Mouse (Mus musculus) midbrain, embryonic 15.5 days (tissue): Measurements from ENCODE around the gene Stk16. TPM values are rescaled to one million over a fixed set of nuclear protein-coding genes. Genes with fewer than 3 reads are reported as not detected.
A peak's percentile ranks its signal among the peaks of the same experiment; 100 is the strongest.

Experiments
- ATAC-seq: fragments of 200-750 bp; cut with Nextera tagmentation; replicated peaks from 2 replicates; pipeline ENCODE4 v1.8.0; 2017; ENCODE audit warnings: moderate TSS enrichment
- H3K27ac ChIP-seq: fragments of 300-500 bp; sonication (generic); 2 replicates; pipeline ENCODE4 v1.5.1; 2015; ENCODE audit warnings: mild to moderate bottlenecking, inconsistent platforms
- H3K27me3 ChIP-seq: fragments of 300-500 bp; sonication (generic); replicated peaks from 2 replicates; pipeline ENCODE4 v1.6.1; 2015; ENCODE audit warnings: inconsistent platforms
- H3K36me3 ChIP-seq: fragments of 300-500 bp; sonication (generic); replicated peaks from 2 replicates; pipeline ENCODE4 v1.6.1; 2015; ENCODE audit warnings: inconsistent platforms
- H3K4me1 ChIP-seq: fragments of 300-500 bp; sonication (generic); 2 replicates; pipeline ENCODE4 v1.6.1; 2015; ENCODE audit warnings: inconsistent platforms
- H3K4me2 ChIP-seq: fragments of 300-500 bp; sonication (generic); 2 replicates; pipeline ENCODE4 v1.6.1; 2015; ENCODE audit warnings: inconsistent platforms, mild to moderate bottlenecking, moderate library complexity
- H3K4me3 ChIP-seq: fragments of 300-500 bp; sonication (generic); 2 replicates; pipeline ENCODE4 v1.5.1; 2015; ENCODE audit warnings: mild to moderate bottlenecking, inconsistent platforms
- H3K9ac ChIP-seq: fragments of 300-500 bp; sonication (generic); 2 replicates; pipeline ENCODE4 v1.6.1; 2015; ENCODE audit warnings: mild to moderate bottlenecking, inconsistent platforms
- H3K9me3 ChIP-seq: fragments of 300-500 bp; sonication (generic); 2 replicates; pipeline ENCODE4 v1.6.1; 2016; ENCODE audit warnings: inconsistent platforms
- WGBS: fragments of 180-500 bp; shearing (Covaris S2); methylation state at CpG from one replicate; pipeline ENCODE4 v1.1.7; 2015; ENCODE audit warnings: mixed read lengths; 5-methylcytosine and 5-hydroxymethylcytosine counted together
- polyA plus RNA-seq: library from polyadenylated mRNA; unstranded; fragments of >200 nt; fragmentation: Nextera tagmentation; extraction: Ambion mirVana; gene quantifications from 2 replicates; pipeline ENCODE4 v1.2.1, GENCODE M21; 2015

Stk16 gene
- 156 and 169 TPM in 2 replicates for polyA plus RNA-seq

GRCm38 (mm10) chr1:75210136-75211087, at the start of gene Stk16, which contains the start of gene Glb1l:
Gene Stk16 (plus strand): TSS chr1:75210838.
Gene Glb1l (minus strand): TSS chr1:75210813.
- Histone ChIP-seq H3K36me3 (peaks cover 16% of the 10 kb centered on the region; the same call in 1 of the 2 replicates), H3K27ac (peak within 1 kb of the TSS; percentile 60; the same call in 1 of the 2 replicates), H3K9ac (peak within 1 kb of the TSS; percentile 95), H3K4me3 (peak within 1 kb of the TSS; percentile 83), H3K27me3 (no peaks in the 10 kb centered on the region), H3K9me3 (no peaks in the 10 kb centered on the region), H3K4me2 (peak within 1 kb of the TSS; percentile 82), H3K4me1 (peaks cover 38% of the 10 kb centered on the region)
- peak; percentile 96 for ATAC-seq
- WGBS, result 5% methylated on average over 42 of the region's 42 CpGs

- H3K27ac ChIP-seq, result peak overlapping the region; percentile 91
- no peaks in the 10 kb centered on the region for H3K9me3 ChIP-seq
- H3K27me3 ChIP-seq, result no peaks in the 10 kb centered on the region
- peaks cover 24% of the 10 kb centered on the region for H3K36me3 ChIP-seq
- H3K4me1 ChIP-seq, result peaks cover 15% of the 10 kb centered on the region
- peak; percentile 68 for ATAC-seq
- peak overlapping the region; percentile 77 for H3K4me2 ChIP-seq
- H3K4me3 ChIP-seq, result peak overlapping the region; percentile 85
- peak overlapping the region; percentile 58; the same call in 1 of the 2 replicates for H3K9ac ChIP-seq
- 6% methylated on average over 7 of the region's 7 CpGs for WGBS
Observed at GRCm38 (mm10) chr1:75168093-75168471, 42.6 kb upstream of the Stk16 start.

DNA sequence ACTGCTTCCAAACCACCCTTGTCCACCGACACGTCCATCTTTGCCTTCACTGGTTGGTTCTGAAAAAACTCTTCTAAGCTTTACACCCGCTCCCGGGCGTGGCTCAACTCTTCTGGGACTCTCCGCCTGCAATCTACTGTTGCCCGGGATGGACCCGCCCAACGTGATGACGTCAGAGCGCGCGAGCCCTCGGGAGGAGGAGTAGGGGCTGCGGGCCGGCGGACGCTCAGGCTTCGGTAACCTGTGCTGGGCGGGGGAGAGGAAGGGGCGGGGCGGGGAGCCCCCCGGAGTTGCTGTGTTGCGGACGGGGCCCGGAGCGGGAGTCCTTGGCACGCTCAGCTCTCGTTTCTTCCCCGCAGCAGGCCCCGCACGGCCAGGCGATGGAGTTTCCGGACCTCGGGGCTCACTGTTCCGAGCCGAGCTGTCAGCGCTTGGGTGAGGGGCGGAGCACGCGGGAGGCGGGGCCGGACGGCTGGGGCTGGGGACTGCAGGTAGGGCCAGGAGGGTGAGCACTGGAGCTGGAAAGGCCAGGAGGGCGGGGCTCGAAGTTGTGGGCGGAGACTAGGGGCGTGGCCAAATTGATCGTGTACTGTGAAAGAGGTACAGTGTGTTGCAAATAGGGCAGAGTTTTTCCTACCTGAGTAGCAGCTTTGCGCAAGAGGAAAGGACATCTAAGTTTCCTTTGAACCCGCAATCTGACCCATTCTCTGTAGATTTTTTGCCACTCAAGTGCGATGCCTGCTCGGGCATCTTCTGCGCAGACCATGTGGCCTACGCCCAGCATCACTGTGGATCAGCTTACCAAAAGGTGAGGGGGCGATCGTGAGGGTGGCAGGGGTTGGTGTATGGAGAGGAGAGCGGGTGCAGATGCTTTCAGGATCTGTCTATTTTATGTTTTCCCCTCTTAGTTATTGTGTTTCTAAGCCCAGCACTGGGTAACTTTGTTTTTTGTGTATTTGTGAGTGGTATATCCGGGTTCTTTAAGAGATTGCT, 41.9 kb upstream of the Stk16 start, which contains the start of gene Zfand2b:
Zfand2b (plus strand) TSS at position 175 of the 993 bp plus-strand sequence.
- H3K4me1 ChIP-seq, result peaks cover 15% of the 10 kb centered on the region
- no peaks in the 10 kb centered on the region for H3K9me3 ChIP-seq
- peak within 1 kb of the TSS; percentile 85 for H3K4me3 ChIP-seq
- peak within 1 kb of the TSS; percentile 91 for H3K27ac ChIP-seq
- peak within 1 kb of the TSS; percentile 58 for H3K9ac ChIP-seq
- peak within 1 kb of the TSS; percentile 77 for H3K4me2 ChIP-seq
- H3K36me3 ChIP-seq, result peaks cover 30% of the 10 kb centered on the region
- H3K27me3 ChIP-seq, result no peaks in the 10 kb centered on the region
- under 1% methylated on average over 59 of the region's 59 CpGs for WGBS
- ATAC-seq, result peak; percentile 97

DNA sequence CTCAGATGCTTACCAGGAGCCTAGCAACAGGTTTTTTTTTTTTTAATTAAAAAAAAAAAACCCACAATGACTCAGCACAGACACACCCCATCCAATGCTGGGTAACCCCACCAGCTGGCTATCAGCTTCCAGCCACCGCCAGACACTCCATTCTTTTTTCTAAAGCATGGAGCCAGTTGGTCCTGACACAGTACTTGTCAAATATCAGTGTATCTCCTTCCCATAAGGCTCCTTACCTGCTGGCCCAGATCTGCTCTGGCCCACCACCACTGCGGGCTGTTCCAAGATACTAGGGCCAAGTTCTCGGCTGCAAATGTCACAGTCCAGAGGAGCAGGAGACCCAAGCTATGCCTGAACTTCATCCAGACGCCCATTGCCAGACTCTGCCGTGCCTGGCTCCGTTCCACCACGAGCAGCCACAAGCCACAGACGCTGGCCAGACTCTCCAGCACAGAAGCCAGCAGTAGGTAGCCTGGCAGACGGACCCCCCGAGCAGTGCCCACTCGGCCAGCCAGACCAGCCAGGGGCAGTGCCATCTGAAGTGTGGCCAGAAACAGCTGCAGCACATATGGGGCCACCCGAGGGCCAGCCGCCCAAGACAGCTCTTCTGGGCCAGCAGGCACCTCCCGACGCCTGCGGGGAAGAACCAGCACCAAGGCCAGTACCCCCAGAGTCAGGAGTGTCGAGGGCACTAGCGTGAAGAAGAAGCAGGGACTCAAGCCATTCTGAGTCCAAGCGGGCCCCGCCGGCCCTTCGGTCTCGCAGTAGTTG, 31.1 kb upstream of the Stk16 start:
- Histone ChIP-seq H3K27me3 (no peaks in the 10 kb centered on the region), H3K36me3 (peaks cover 47% of the 10 kb centered on the region), H3K4me2 (peak overlapping the region; percentile 97), H3K4me1 (peaks cover 27% of the 10 kb centered on the region), H3K9me3 (no peaks in the 10 kb centered on the region), H3K9ac (peak overlapping the region; percentile 51), H3K27ac (peak overlapping the region; percentile 50; the same call in 1 of the 2 replicates), H3K4me3 (peak overlapping the region; percentile 55)
- ATAC-seq, result peak; percentile 49
- WGBS, result 7% methylated on average over 23 of the region's 23 CpGs

DNA sequence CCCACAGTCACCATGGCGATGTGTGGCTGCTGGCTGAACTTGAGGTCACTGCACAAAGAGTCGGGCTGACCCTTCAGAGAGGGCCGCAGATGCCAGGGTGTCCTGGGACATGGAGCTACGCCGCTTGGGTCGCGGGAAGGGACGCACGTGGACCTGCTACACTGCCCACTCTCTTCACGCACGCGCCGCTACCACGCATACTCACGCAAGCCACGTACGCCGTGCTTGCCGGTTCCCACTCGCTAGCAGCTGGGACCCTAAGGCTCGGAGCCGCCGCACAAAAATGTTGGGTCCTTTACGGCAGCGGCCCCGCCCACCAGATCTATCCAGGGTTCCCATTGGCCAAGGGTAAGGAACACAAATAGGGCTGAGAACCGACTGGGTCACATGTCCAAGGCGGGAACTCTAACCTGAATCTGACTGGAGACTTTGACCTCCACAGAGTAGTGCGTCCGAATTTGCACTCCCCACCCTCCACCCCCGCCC, 30.5 kb upstream of the Stk16 start, which contains the start of gene Abcb6:
Abcb6 (minus strand) TSS at position 288 of the 486 bp plus-strand sequence.
- peaks cover 41% of the 10 kb centered on the region for H3K36me3 ChIP-seq
- H3K4me2 ChIP-seq, result peak within 1 kb of the TSS; percentile 97
- no peaks in the 10 kb centered on the region for H3K9me3 ChIP-seq
- peak within 1 kb of the TSS; percentile 50; the same call in 1 of the 2 replicates for H3K27ac ChIP-seq
- H3K27me3 ChIP-seq, result no peaks in the 10 kb centered on the region
- peak; percentile 94 for ATAC-seq
- under 1% methylated on average over 31 of the region's 31 CpGs for WGBS
- peak within 1 kb of the TSS; percentile 55 for H3K4me3 ChIP-seq
- peak within 1 kb of the TSS; percentile 51 for H3K9ac ChIP-seq
- H3K4me1 ChIP-seq, result peaks cover 27% of the 10 kb centered on the region

- H3K9me3 ChIP-seq, result no peaks in the 10 kb centered on the region
- H3K4me2 ChIP-seq, result peak overlapping the region; percentile 97
- peaks cover 43% of the 10 kb centered on the region for H3K36me3 ChIP-seq
- no peaks in the 10 kb centered on the region for H3K27me3 ChIP-seq
- H3K4me1 ChIP-seq, result peaks cover 27% of the 10 kb centered on the region
- H3K9ac ChIP-seq, result no peak overlapping the region; the same call in 1 of the 2 replicates
- ATAC-seq, result peak; percentile 3; the same call in 1 of the 2 replicates
- 35% methylated on average over 7 of the region's 7 CpGs for WGBS
- peak overlapping the region; percentile 55 for H3K4me3 ChIP-seq
- 0 out of 2 replicates have a peak overlapping the region, but pooled peaks have one; percentile 50 for H3K27ac ChIP-seq
Observed at GRCm38 (mm10) chr1:75180741-75181140, 29.9 kb upstream of the Stk16 start.

- H3K9me3 ChIP-seq, result no peaks in the 10 kb centered on the region
- 86% methylated on average over 4 of the region's 4 CpGs for WGBS
- peaks cover 43% of the 10 kb centered on the region for H3K36me3 ChIP-seq
- no peak overlapping the region for H3K4me3 ChIP-seq
- no peaks in the 10 kb centered on the region for H3K27me3 ChIP-seq
- H3K27ac ChIP-seq, result no peak overlapping the region
- peaks cover 27% of the 10 kb centered on the region for H3K4me1 ChIP-seq
- ATAC-seq, result no peak
- no peak overlapping the region for H3K9ac ChIP-seq
- no peak overlapping the region for H3K4me2 ChIP-seq
Observed at GRCm38 (mm10) chr1:75181377-75181870, 29.2 kb upstream of the Stk16 start.

DNA sequence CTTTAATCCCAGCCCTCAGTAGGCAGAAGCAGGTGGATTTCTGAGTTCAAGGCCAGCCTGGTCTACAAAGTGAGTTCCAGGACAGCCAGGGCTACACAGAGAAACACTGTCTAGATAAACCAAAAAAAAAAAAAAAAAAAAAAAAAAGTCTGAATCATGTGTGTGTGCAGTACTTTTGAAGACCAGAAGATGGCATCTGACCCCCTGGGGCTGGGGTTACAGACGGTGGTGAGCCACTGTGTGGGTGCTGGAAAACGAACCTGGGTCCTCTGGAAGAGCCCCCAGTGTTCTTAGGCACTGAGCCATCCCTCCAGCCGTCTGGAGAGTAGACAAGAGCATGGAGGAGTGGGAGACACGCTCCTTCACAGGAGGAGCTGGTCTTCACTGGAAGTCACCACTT, 28.5 kb upstream of the Stk16 start:
- 79% methylated on average over 4 of the region's 4 CpGs for WGBS
- no peaks in the 10 kb centered on the region for H3K9me3 ChIP-seq
- peaks cover 27% of the 10 kb centered on the region for H3K4me1 ChIP-seq
- no peak overlapping the region for H3K9ac ChIP-seq
- H3K4me3 ChIP-seq, result no peak overlapping the region
- peaks cover 41% of the 10 kb centered on the region for H3K36me3 ChIP-seq
- H3K4me2 ChIP-seq, result no peak overlapping the region
- H3K27ac ChIP-seq, result no peak overlapping the region
- no peaks in the 10 kb centered on the region for H3K27me3 ChIP-seq
- ATAC-seq, result no peak

- H3K9me3 ChIP-seq, result no peaks in the 10 kb centered on the region
- H3K27me3 ChIP-seq, result no peaks in the 10 kb centered on the region
- no peak for ATAC-seq
- no peak overlapping the region for H3K9ac ChIP-seq
- H3K4me1 ChIP-seq, result peaks cover 11% of the 10 kb centered on the region
- H3K36me3 ChIP-seq, result peaks cover 49% of the 10 kb centered on the region
- WGBS, result 96% methylated on average over 11 of the region's 11 CpGs
- no peak overlapping the region for H3K4me3 ChIP-seq
- no peak overlapping the region for H3K4me2 ChIP-seq
- H3K27ac ChIP-seq, result no peak overlapping the region
Observed at GRCm38 (mm10) chr1:75185495-75185894, 25.1 kb upstream of the Stk16 start.

DNA sequence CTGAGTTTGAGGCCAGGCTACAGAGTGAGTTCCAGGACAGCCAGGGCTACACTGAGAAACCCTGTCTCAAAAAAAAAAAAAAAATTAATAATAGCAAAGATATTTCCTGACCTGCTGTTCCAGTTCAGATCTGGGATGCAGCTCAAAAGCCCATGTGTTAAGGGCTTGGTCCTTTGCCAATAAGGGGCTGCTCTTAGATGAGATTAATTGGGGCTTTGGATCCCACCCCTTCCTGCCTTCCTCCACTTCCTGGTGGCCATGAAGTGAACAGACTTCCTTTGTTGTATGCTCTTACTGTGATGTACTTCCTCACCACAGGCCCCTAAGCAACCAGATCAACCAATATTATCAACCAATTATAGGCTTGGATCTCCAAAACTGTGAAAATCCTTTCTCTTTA, 23.5 kb upstream of the Stk16 start:
- Histone ChIP-seq H3K27ac (no peak overlapping the region), H3K4me3 (no peak overlapping the region), H3K4me2 (no peak overlapping the region), H3K27me3 (no peaks in the 10 kb centered on the region), H3K9ac (no peak overlapping the region), H3K4me1 (peaks cover 16% of the 10 kb centered on the region), H3K9me3 (no peaks in the 10 kb centered on the region), H3K36me3 (peaks cover 42% of the 10 kb centered on the region)
- no peak for ATAC-seq
